Mouse (Mus musculus) G1E (cell line): Measurements from ENCODE around the gene Rac3.

Source experiments
- CTCF ChIP-seq: IDR thresholded peaks from 2 replicates; pipeline ENCODE4 v1.5.1; 2012; ENCODE audit warnings: low read depth, low read length, inconsistent platforms, mixed read lengths
- GATA2 ChIP-seq: IDR thresholded peaks from 2 replicates; pipeline ENCODE4 v1.6.1; 2012; ENCODE audit warnings: low read depth, low read length, inconsistent platforms, borderline replicate concordance
- POLR2AphosphoS5 ChIP-seq: IDR thresholded peaks from 2 replicates; pipeline ENCODE4 v1.6.1; 2012; ENCODE audit warnings: low read depth, low read length, inconsistent platforms; ENCODE audit not compliant: insufficient replicate concordance
- TAL1 ChIP-seq: conservative IDR thresholded peaks from 2 replicates; pipeline ENCODE4 v1.6.1; 2012; ENCODE audit warnings: low read depth, low read length, inconsistent platforms, mixed read lengths

- TF ChIP-seq CTCF (no peak), POLR2AphosphoS5 (no peak), TAL1 (no peak), GATA2 (no peak)
These were observed 1.6 kb downstream of the Rac3 start for GRCm38 (mm10) chr11:120722761-120723382.
